ENCODE assay signal across 15 mouse cellular contexts in genomic region chr4:123478655-123479433, GRCm38 (mm10).
A peak's percentile ranks its signal among the peaks of the same experiment; 100 is the strongest.
DNase-seq lines count a peak whose midpoint lies in the region; ATAC-seq and TF ChIP-seq lines count a peak whose summit lies in the region.
"Had no signal": no experiment of that assay in that cellular context is flagged by ENCODE, and none has a peak within 500 bp of the region (broad histone marks: within the 10 kb centered on the region; RNA-seq: fewer than 3 reads in every experiment).

No protein-coding gene starts in this region.

- H3K27ac ChIP-seq in hindbrain, postnatal 0 days: peak overlapping the region; percentile 16; the same call in 1 of the 2 replicates
- H3K27ac ChIP-seq in hindbrain, embryonic 13.5 days: no peak overlapping the region
- 0 out of 2 replicates have a peak overlapping the region, but pooled peaks have one; percentile 13 for H3K27ac ChIP-seq in limb, embryonic 14.5 days (replicated peaks; ENCODE audit: low read depth, low read length)
- H3K27ac ChIP-seq in limb, embryonic 10.5 days: no peak overlapping the region
- H3K27ac ChIP-seq in cortical plate, adult 2 months (ENCODE audit: insufficient read depth, low read length): 0 out of 2 replicates have a peak overlapping the region, but pooled peaks have one; percentile 0
- no peak overlapping the region for H3K27ac ChIP-seq in forebrain, embryonic 14.5 days (ENCODE audit: low read depth, low read length)
- no peak overlapping the region for H3K27ac ChIP-seq in gastrocnemius, adult 2 months
- H3K27ac ChIP-seq: limb, embryonic 12.5 days; midbrain, embryonic 10.5 days had no signal

- intact Hi-C loops in gastrocnemius, adult 2 months (cut with DNase I): no loop called here

- no peak for DNase-seq in hindbrain, postnatal 0 days (ENCODE audit: low spot score)
- no peak for DNase-seq in limb, embryonic 14.5 days (ENCODE audit: low spot score)
- DNase-seq in limb, embryonic 10.5 days (ENCODE audit: low spot score): no peak
- peak; percentile 42 for DNase-seq in brain, adult 2 months (ENCODE audit: low read depth, low spot score)
- no peak for DNase-seq in forebrain, embryonic 14.5 days (ENCODE audit: low spot score)
- no peak for DNase-seq in gastrocnemius, adult 2 months
- DNase-seq: cerebellum, adult 11 months; gastrocnemius, postnatal 36 days; thymus, postnatal 4 days had no signal

- H3K27me3 ChIP-seq in hindbrain, postnatal 0 days (ENCODE audit: insufficient read depth, low read length): no peaks in the 10 kb centered on the region
- H3K27me3 ChIP-seq in hindbrain, embryonic 13.5 days: no peaks in the 10 kb centered on the region
- no peaks in the 10 kb centered on the region for H3K27me3 ChIP-seq in limb, embryonic 14.5 days (ENCODE audit: control insufficient read depth, insufficient read depth, low read length)
- no peaks in the 10 kb centered on the region for H3K27me3 ChIP-seq in limb, embryonic 10.5 days (ENCODE audit: low read depth, poor library complexity, severe bottlenecking)
- H3K27me3 ChIP-seq in forebrain, embryonic 14.5 days (replicated peaks; ENCODE audit: control insufficient read depth, insufficient read depth, low read length): no peaks in the 10 kb centered on the region
- H3K27me3 ChIP-seq: limb, embryonic 12.5 days had no signal

- TF ChIP-seq POLR2A in limb, embryonic 14.5 days (IDR thresholded peaks at IDR 0.05; ENCODE audit: borderline replicate concordance, extremely low read depth, insufficient read depth, insufficient read length): no peak
- no peak for TF ChIP-seq POLR2A in cortical plate, adult 2 months (IDR thresholded peaks at IDR 0.05; ENCODE audit: extremely low read depth, insufficient read depth, low read length)

- no peak for ATAC-seq in hindbrain, postnatal 0 days
- no peak for ATAC-seq in hindbrain, embryonic 13.5 days (ENCODE audit: low FRiP score)
- no peak for ATAC-seq in limb, embryonic 14.5 days (ENCODE audit: low FRiP score, low read depth)
- ATAC-seq in forebrain, embryonic 14.5 days: no peak
- ATAC-seq: activated CD4-positive, CD25-positive, alpha-beta regulatory T cell, adult 4 months; forebrain, embryonic 16.5 days had no signal

- H3K4me2 ChIP-seq in hindbrain, postnatal 0 days (ENCODE audit: low read depth, low read length): no peak overlapping the region
- H3K4me2 ChIP-seq in hindbrain, embryonic 13.5 days: no peak overlapping the region
- no peak overlapping the region for H3K4me2 ChIP-seq in limb, embryonic 14.5 days (replicated peaks; ENCODE audit: low read depth, low read length, severe bottlenecking)
- H3K4me2 ChIP-seq in forebrain, embryonic 14.5 days (ENCODE audit: low read length): no peak overlapping the region
- H3K4me2 ChIP-seq: limb, embryonic 12.5 days had no signal

- H3K4me3 ChIP-seq in hindbrain, postnatal 0 days (ENCODE audit: low read length): no peak overlapping the region
- no peak overlapping the region for H3K4me3 ChIP-seq in hindbrain, embryonic 13.5 days
- no peak overlapping the region for H3K4me3 ChIP-seq in limb, embryonic 14.5 days (replicated peaks; ENCODE audit: low read length)
- no peak overlapping the region for H3K4me3 ChIP-seq in limb, embryonic 10.5 days
- H3K4me3 ChIP-seq in cortical plate, adult 2 months (ENCODE audit: insufficient read depth, low read length): no peak overlapping the region
- no peak overlapping the region for H3K4me3 ChIP-seq in forebrain, embryonic 14.5 days (ENCODE audit: low read depth, low read length)
- no peak overlapping the region for H3K4me3 ChIP-seq in gastrocnemius, adult 2 months
- H3K4me3 ChIP-seq: limb, embryonic 12.5 days; midbrain, embryonic 10.5 days had no signal

- H3K9me3 ChIP-seq in hindbrain, postnatal 0 days (ENCODE audit: low read length): no peaks in the 10 kb centered on the region
- no peaks in the 10 kb centered on the region for H3K9me3 ChIP-seq in hindbrain, embryonic 13.5 days
- H3K9me3 ChIP-seq in limb, embryonic 14.5 days (ENCODE audit: control insufficient read depth, low read length): no peaks in the 10 kb centered on the region
- no peaks in the 10 kb centered on the region for H3K9me3 ChIP-seq in limb, embryonic 10.5 days (replicated peaks)
- no peaks in the 10 kb centered on the region for H3K9me3 ChIP-seq in forebrain, embryonic 14.5 days (replicated peaks; ENCODE audit: control insufficient read depth, low read length)
- H3K9me3 ChIP-seq: limb, embryonic 12.5 days; midbrain, embryonic 10.5 days had no signal

- TF ChIP-seq CTCF in hindbrain, postnatal 0 days (IDR thresholded peaks at IDR 0.05; ENCODE audit: low read depth): no peak
- TF ChIP-seq CTCF in cortical plate, adult 2 months (IDR thresholded peaks at IDR 0.05; ENCODE audit: extremely low read depth, insufficient read depth, low read length): no peak
- no peak for TF ChIP-seq CTCF in gastrocnemius, adult 2 months (IDR thresholded peaks at IDR 0.05)

- peaks cover 40% of the 10 kb centered on the region for H3K36me3 ChIP-seq in hindbrain, postnatal 0 days (ENCODE audit: insufficient read depth, low read length)
- H3K36me3 ChIP-seq in hindbrain, embryonic 13.5 days: peaks cover 79% of the 10 kb centered on the region
- H3K36me3 ChIP-seq in limb, embryonic 14.5 days (ENCODE audit: control insufficient read depth, insufficient read depth, low read length): peaks cover 63% of the 10 kb centered on the region
- H3K36me3 ChIP-seq in limb, embryonic 10.5 days: peaks cover 82% of the 10 kb centered on the region
- peaks cover 80% of the 10 kb centered on the region for H3K36me3 ChIP-seq in forebrain, embryonic 14.5 days (ENCODE audit: control insufficient read depth, insufficient read depth, low read length)

- H3K9ac ChIP-seq in hindbrain, postnatal 0 days (replicated peaks; ENCODE audit: low read length): no peak overlapping the region
- H3K9ac ChIP-seq in hindbrain, embryonic 13.5 days: no peak overlapping the region
- no peak overlapping the region for H3K9ac ChIP-seq in limb, embryonic 14.5 days (ENCODE audit: low read depth, low read length, severe bottlenecking)
- no peak overlapping the region for H3K9ac ChIP-seq in forebrain, embryonic 14.5 days (ENCODE audit: low read length)
- H3K9ac ChIP-seq: limb, embryonic 12.5 days had no signal

- no peaks in the 10 kb centered on the region for H3K4me1 ChIP-seq in hindbrain, postnatal 0 days (ENCODE audit: insufficient read depth, low read length)
- no peaks in the 10 kb centered on the region for H3K4me1 ChIP-seq in hindbrain, embryonic 13.5 days (replicated peaks)
- H3K4me1 ChIP-seq in limb, embryonic 14.5 days (ENCODE audit: control insufficient read depth, insufficient read depth, low read length): no peaks in the 10 kb centered on the region
- no peaks in the 10 kb centered on the region for H3K4me1 ChIP-seq in limb, embryonic 10.5 days
- H3K4me1 ChIP-seq in cortical plate, adult 2 months (ENCODE audit: control insufficient read depth, insufficient read depth, low read length): peaks cover 1% of the 10 kb centered on the region; the same call in 1 of the 2 replicates
- no peaks in the 10 kb centered on the region for H3K4me1 ChIP-seq in forebrain, embryonic 14.5 days (ENCODE audit: control insufficient read depth, insufficient read depth, low read length)
- H3K4me1 ChIP-seq: limb, embryonic 12.5 days; midbrain, embryonic 10.5 days had no signal

- 72% methylated on average over 8 of the region's 8 CpGs for WGBS in hindbrain, postnatal 0 days
- WGBS in hindbrain, embryonic 13.5 days: 79% methylated on average over 8 of the region's 8 CpGs
- WGBS in limb, embryonic 14.5 days: 75% methylated on average over 8 of the region's 8 CpGs
- 88% methylated on average over 8 of the region's 8 CpGs for whole genome bisulfite sequencing in limb, embryonic 10.5 days
- 76% methylated on average over 8 of the region's 8 CpGs for WGBS in forebrain, embryonic 14.5 days

Comparison
In these comparisons a context has a peak if more than half of its experiments do, and no peak if none do; other contexts are left out.
1. H3K27ac ChIP-seq: peak in hindbrain, postnatal 0 days (single experiment), limb, embryonic 14.5 days (single experiment) and cortical plate, adult 2 months (single experiment); none in hindbrain, embryonic 13.5 days (single experiment), limb, embryonic 10.5 days (single experiment), forebrain, embryonic 14.5 days (single experiment) and gastrocnemius, adult 2 months (single experiment).